Mouse (Mus musculus) hindbrain, embryonic 10.5 days (tissue): Measurements from ENCODE around the gene Cts7. TPM values are rescaled to one million over a fixed set of nuclear protein-coding genes. Genes with fewer than 3 reads are reported as not detected.

Source experiments
- DNase-seq: peaks from one replicate; pipeline ENCODE4 v3.0.0-alpha.2; 2017; ENCODE audit warnings: low spot score
- H3K27ac ChIP-seq: fragments of 300-500 bp; sonication (generic); 2 replicates; pipeline ENCODE4 v1.5.1; 2016; ENCODE audit warnings: mild to moderate bottlenecking, moderate library complexity
- H3K27me3 ChIP-seq: fragments of 300-500 bp; sonication (generic); 2 replicates; pipeline ENCODE4 v1.6.1; 2016; ENCODE audit warnings: mild to moderate bottlenecking; ENCODE audit not compliant: poor library complexity, insufficient read depth, severe bottlenecking
- H3K36me3 ChIP-seq: fragments of 300-500 bp; sonication (generic); 2 replicates; pipeline ENCODE4 v1.6.1; 2016; ENCODE audit warnings: mild to moderate bottlenecking, moderate library complexity
- H3K4me1 ChIP-seq: fragments of 300-500 bp; sonication (generic); replicated peaks from 2 replicates; pipeline ENCODE4 v1.6.1; 2016; ENCODE audit warnings: mild to moderate bottlenecking
- H3K4me3 ChIP-seq: fragments of 300-500 bp; sonication (generic); 2 replicates; pipeline ENCODE4 v1.5.1; 2016; ENCODE audit warnings: mild to moderate bottlenecking, moderate library complexity
- H3K9me3 ChIP-seq: fragments of 300-500 bp; sonication (generic); 2 replicates; pipeline ENCODE4 v1.6.1; 2016; ENCODE audit warnings: mild to moderate bottlenecking, moderate library complexity
- polyA plus RNA-seq: library from polyadenylated mRNA; unstranded; fragments of >200 nt; fragmentation: Nextera tagmentation; extraction: Ambion mirVana; gene quantifications from 2 replicates; pipeline ENCODE4 v1.2.1, GENCODE M21; 2016

The Cts7 gene
- not detected in 2 replicates for polyA plus RNA-seq

DNA sequence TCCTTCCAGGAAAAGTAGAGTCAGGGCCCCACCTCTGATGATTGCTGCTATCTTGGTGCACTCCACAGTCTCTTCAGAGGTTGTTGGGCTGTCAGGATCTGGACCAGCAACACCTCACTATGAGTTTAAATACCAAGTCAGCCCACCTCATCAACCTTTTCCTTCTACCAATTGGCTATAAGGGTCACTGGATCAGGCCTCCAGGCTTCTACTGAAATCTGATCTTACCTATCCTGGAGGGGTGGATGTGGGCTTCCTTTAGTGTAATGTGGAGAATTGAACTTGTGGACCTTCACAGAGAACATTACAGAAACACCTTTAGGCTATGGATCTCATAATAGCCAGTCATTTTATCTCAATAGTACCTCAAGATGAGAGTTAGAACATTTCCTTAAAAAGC is at the start of gene Cts7:
Gene Cts7 (minus strand): TSS at position 101 of the 400 bp plus-strand sequence.
- DNase-seq = no peak
- H3K4me3 ChIP-seq = no peak within 1 kb of the TSS
- H3K4me1 ChIP-seq = no peaks in the 10 kb centered on the region
- no peaks in the 10 kb centered on the region for H3K27me3 ChIP-seq
- H3K9me3 ChIP-seq = peaks cover 71% of the 10 kb centered on the region
- no peaks in the 10 kb centered on the region for H3K36me3 ChIP-seq
- no peak within 1 kb of the TSS for H3K27ac ChIP-seq

Other genes with a start within 250 kb of the Cts7 start
- not detected in 2 replicates for gene Ctsr, start 193.9 kb downstream of the Cts7 start, polyA plus RNA-seq
- gene Cts6, start 154.8 kb downstream of the Cts7 start, polyA plus RNA-seq = not detected in 2 replicates
- gene Cts8, start 102.8 kb downstream of the Cts7 start, polyA plus RNA-seq = not detected in 2 replicates
- gene Gm49398, start 69.4 kb downstream of the Cts7 start, polyA plus RNA-seq = not detected in 2 replicates
- not detected in 2 replicates for gene Ctsm, start 183.6 kb upstream of the Cts7 start, polyA plus RNA-seq
- not detected in 2 replicates for gene Gm49352, start 210.0 kb upstream of the Cts7 start, polyA plus RNA-seq
- not detected in 2 replicates for gene Cts3, start 211.9 kb upstream of the Cts7 start, polyA plus RNA-seq